Mouse (Mus musculus): ENCODE data around the gene Cplx2. TPM values are rescaled to one million over a fixed set of nuclear protein-coding genes. Genes with fewer than 3 reads are reported as not detected.

The Cplx2 gene
- total RNA-seq (2014; rRNA removed; ENCODE audit: low replicate concordance): 6.5 and 7.6 TPM in 2 replicates
- 1.5 and 1.7 TPM in 2 replicates for polyA plus RNA-seq (2015; fragmentation: Nextera tagmentation; extraction: Ambion mirVana)

GRCm38 (mm10) chr13:54371049-54371386 is at the start of gene Cplx2:
Gene Cplx2 (plus strand): TSS chr13:54371349.
- H3K9ac ChIP-seq (replicated peaks; ENCODE audit: low read depth, low read length): no peak within 1 kb of the TSS
- no peak for TF ChIP-seq CTCF (IDR thresholded peaks at IDR 0.05; ENCODE audit: low read depth)
- TF ChIP-seq EP300 (IDR thresholded peaks at IDR 0.05; ENCODE audit: low read depth): no peak
- H3K4me1 ChIP-seq (ENCODE audit: control insufficient read depth, insufficient read depth): peaks cover 3% of the 10 kb centered on the region; the same call in 1 of the 2 replicates
- no peaks in the 10 kb centered on the region for H3K36me3 ChIP-seq (replicated peaks; ENCODE audit: control insufficient read depth, insufficient read depth, low read length)
- DNase-seq (ENCODE audit: low spot score): no peak
- peak within 1 kb of the TSS; percentile 49 for H3K4me2 ChIP-seq (ENCODE audit: low read depth, low read length)
- H3K27me3 ChIP-seq (ENCODE audit: control insufficient read depth, insufficient read depth, low read length): peaks cover 49% of the 10 kb centered on the region
- no peaks in the 10 kb centered on the region for H3K9me3 ChIP-seq (replicated peaks; ENCODE audit: control insufficient read depth, low read length)
- H3K4me3 ChIP-seq (ENCODE audit: low read depth, low read length): 0 out of 2 replicates have a peak within 1 kb of the TSS, but pooled peaks have one; percentile 22
- no peak for ATAC-seq (ENCODE audit: insufficient read depth, low read depth)
- WGBS: 3% methylated on average over 7 of the region's 7 CpGs
- H3K27ac ChIP-seq (ENCODE audit: low read depth): no peak within 1 kb of the TSS

- Histone ChIP-seq H3K36me3 (replicated peaks; ENCODE audit: control insufficient read depth, insufficient read depth, low read length) (no peaks in the 10 kb centered on the region), H3K27ac (ENCODE audit: low read depth) (no peak overlapping the region), H3K27me3 (ENCODE audit: control insufficient read depth, insufficient read depth, low read length) (no peaks in the 10 kb centered on the region), H3K4me1 (ENCODE audit: control insufficient read depth, insufficient read depth) (no peaks in the 10 kb centered on the region), H3K4me3 (ENCODE audit: low read depth, low read length) (no peak overlapping the region), H3K9ac (replicated peaks; ENCODE audit: low read depth, low read length) (no peak overlapping the region), H3K9me3 (replicated peaks; ENCODE audit: control insufficient read depth, low read length) (no peaks in the 10 kb centered on the region), H3K4me2 (ENCODE audit: low read depth, low read length) (no peak overlapping the region)
- ATAC-seq (ENCODE audit: insufficient read depth, low read depth) (no peak), DNase-seq (ENCODE audit: low spot score) (peak; percentile 41)
- 37% methylated on average over 19 of the region's 19 CpGs for WGBS
- TF ChIP-seq CTCF (IDR thresholded peaks at IDR 0.05; ENCODE audit: low read depth) (peak; percentile 65), EP300 (IDR thresholded peaks at IDR 0.05; ENCODE audit: low read depth) (no peak)
Observed at GRCm38 (mm10) chr13:54322396-54323306, 48.5 kb upstream of the Cplx2 start.

GRCm38 (mm10) chr13:54323307-54324165 is 47.6 kb upstream of the Cplx2 start:
- no peak overlapping the region for H3K4me3 ChIP-seq (ENCODE audit: low read depth, low read length)
- DNase-seq (ENCODE audit: low spot score): no peak
- no peaks in the 10 kb centered on the region for H3K9me3 ChIP-seq (replicated peaks; ENCODE audit: control insufficient read depth, low read length)
- no peaks in the 10 kb centered on the region for H3K27me3 ChIP-seq (ENCODE audit: control insufficient read depth, insufficient read depth, low read length)
- no peak overlapping the region for H3K9ac ChIP-seq (replicated peaks; ENCODE audit: low read depth, low read length)
- TF ChIP-seq CTCF (IDR thresholded peaks at IDR 0.05; ENCODE audit: low read depth): no peak
- no peak for TF ChIP-seq EP300 (IDR thresholded peaks at IDR 0.05; ENCODE audit: low read depth)
- no peaks in the 10 kb centered on the region for H3K4me1 ChIP-seq (ENCODE audit: control insufficient read depth, insufficient read depth)
- ATAC-seq (ENCODE audit: insufficient read depth, low read depth): peak; percentile 62; the same call in 1 of the 2 replicates
- H3K27ac ChIP-seq (ENCODE audit: low read depth): peak overlapping the region; percentile 55
- H3K4me2 ChIP-seq (ENCODE audit: low read depth, low read length): no peak overlapping the region
- WGBS: 51% methylated on average over 13 of the region's 13 CpGs
- H3K36me3 ChIP-seq (replicated peaks; ENCODE audit: control insufficient read depth, insufficient read depth, low read length): no peaks in the 10 kb centered on the region

GRCm38 (mm10) chr13:54324178-54324577 is 47.0 kb upstream of the Cplx2 start:
- Histone ChIP-seq H3K9me3 (replicated peaks; ENCODE audit: control insufficient read depth, low read length) (no peaks in the 10 kb centered on the region), H3K9ac (replicated peaks; ENCODE audit: low read depth, low read length) (no peak overlapping the region), H3K27me3 (ENCODE audit: control insufficient read depth, insufficient read depth, low read length) (no peaks in the 10 kb centered on the region), H3K4me3 (ENCODE audit: low read depth, low read length) (no peak overlapping the region), H3K4me2 (ENCODE audit: low read depth, low read length) (no peak overlapping the region), H3K27ac (ENCODE audit: low read depth) (peak overlapping the region; percentile 55), H3K36me3 (replicated peaks; ENCODE audit: control insufficient read depth, insufficient read depth, low read length) (no peaks in the 10 kb centered on the region), H3K4me1 (ENCODE audit: control insufficient read depth, insufficient read depth) (no peaks in the 10 kb centered on the region)
- TF ChIP-seq CTCF (IDR thresholded peaks at IDR 0.05; ENCODE audit: low read depth) (no peak), EP300 (IDR thresholded peaks at IDR 0.05; ENCODE audit: low read depth) (no peak)
- WGBS: 66% methylated on average over 2 of the region's 2 CpGs
- no peak for DNase-seq (ENCODE audit: low spot score)
- no peak for ATAC-seq (ENCODE audit: insufficient read depth, low read depth)

- no peak for ATAC-seq (ENCODE audit: insufficient read depth, low read depth)
- WGBS: 67% methylated on average over 7 of the region's 7 CpGs
- no peak overlapping the region for H3K4me3 ChIP-seq (ENCODE audit: low read depth, low read length)
- no peaks in the 10 kb centered on the region for H3K4me1 ChIP-seq (ENCODE audit: control insufficient read depth, insufficient read depth)
- no peaks in the 10 kb centered on the region for H3K36me3 ChIP-seq (replicated peaks; ENCODE audit: control insufficient read depth, insufficient read depth, low read length)
- H3K9me3 ChIP-seq (replicated peaks; ENCODE audit: control insufficient read depth, low read length): no peaks in the 10 kb centered on the region
- H3K4me2 ChIP-seq (ENCODE audit: low read depth, low read length): no peak overlapping the region
- no peak for TF ChIP-seq EP300 (IDR thresholded peaks at IDR 0.05; ENCODE audit: low read depth)
- no peak for TF ChIP-seq CTCF (IDR thresholded peaks at IDR 0.05; ENCODE audit: low read depth)
- no peak overlapping the region for H3K9ac ChIP-seq (replicated peaks; ENCODE audit: low read depth, low read length)
- no peaks in the 10 kb centered on the region for H3K27me3 ChIP-seq (ENCODE audit: control insufficient read depth, insufficient read depth, low read length)
- H3K27ac ChIP-seq (ENCODE audit: low read depth): no peak overlapping the region
- no peak for DNase-seq (ENCODE audit: low spot score)
Observed at GRCm38 (mm10) chr13:54325814-54326213, 45.3 kb upstream of the Cplx2 start.
